Mouse (Mus musculus): ENCODE measurements at regions not wholly inside any gene's neighbourhood (a gene's known extent, or its start where the extent isn't known, plus 50 kb on each side); places are given as distances from the start of the nearest gene placed in this dataset.

- TF ChIP-seq POLR2A (IDR thresholded peaks at IDR 0.05; ENCODE audit: borderline replicate concordance, extremely low read depth, insufficient read depth, insufficient read length, poor library complexity, severe bottlenecking): no peak
- no peak for TF ChIP-seq CTCF (IDR thresholded peaks at IDR 0.05; ENCODE audit: borderline replicate concordance, extremely low read depth, insufficient read depth, insufficient read length)
Measured at GRCm38 (mm10) chr11:22644010-22644625, 132.2 kb downstream of the Tmem17 start.

Data from brain, embryonic 14.5 days (tissue).